Mouse (Mus musculus): ENCODE measurements around the gene Glyatl3. TPM values are rescaled to one million over a fixed set of nuclear protein-coding genes. Genes with fewer than 3 reads are reported as not detected.

Glyatl3 gene
- polyA plus RNA-seq (2014; fragmentation: Nextera tagmentation; extraction: Ambion mirVana): not detected in 2 replicates

DNA sequence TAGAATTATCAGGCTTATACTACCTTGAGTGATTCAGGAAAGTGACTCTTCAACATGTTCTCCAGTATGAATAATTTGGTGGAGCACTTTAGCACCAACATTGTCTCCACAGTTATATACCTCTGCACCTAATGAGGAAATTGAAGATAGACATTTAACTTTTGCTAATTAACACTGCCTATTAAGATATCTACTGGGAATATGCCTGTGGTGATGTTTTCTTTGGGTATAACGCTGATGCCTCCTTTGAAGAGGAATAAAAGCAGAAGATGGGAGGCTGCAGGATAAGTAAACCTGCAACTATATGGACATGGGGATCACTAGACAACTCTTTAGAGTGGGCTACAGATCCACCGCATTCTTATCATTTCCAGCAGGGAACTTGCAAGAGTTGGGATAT, at the start of gene Glyatl3:
TSS of gene Glyatl3 (minus strand) at position 101 of the 400 bp plus-strand sequence.
- 92% methylated on average over 2 of the region's 2 CpGs for WGBS
- no peak for DNase-seq
- ATAC-seq (ENCODE audit: low FRiP score, low TSS enrichment): no peak
- Histone ChIP-seq H3K27me3 (ENCODE audit: control insufficient read depth, insufficient read depth, low read length) (no peaks in the 10 kb centered on the region), H3K9ac (replicated peaks; ENCODE audit: low read length) (no peak within 1 kb of the TSS), H3K4me3 (replicated peaks; ENCODE audit: low read depth, low read length) (no peak within 1 kb of the TSS), H3K9me3 (ENCODE audit: control insufficient read depth, low read length) (no peaks in the 10 kb centered on the region), H3K4me1 (ENCODE audit: control insufficient read depth, insufficient read depth, low read length) (no peaks in the 10 kb centered on the region), H3K36me3 (ENCODE audit: control insufficient read depth, insufficient read depth, low read length) (no peaks in the 10 kb centered on the region), H3K27ac (replicated peaks; ENCODE audit: low read depth, low read length) (no peak within 1 kb of the TSS), H3K4me2 (ENCODE audit: low read length) (no peak within 1 kb of the TSS)

DNA sequence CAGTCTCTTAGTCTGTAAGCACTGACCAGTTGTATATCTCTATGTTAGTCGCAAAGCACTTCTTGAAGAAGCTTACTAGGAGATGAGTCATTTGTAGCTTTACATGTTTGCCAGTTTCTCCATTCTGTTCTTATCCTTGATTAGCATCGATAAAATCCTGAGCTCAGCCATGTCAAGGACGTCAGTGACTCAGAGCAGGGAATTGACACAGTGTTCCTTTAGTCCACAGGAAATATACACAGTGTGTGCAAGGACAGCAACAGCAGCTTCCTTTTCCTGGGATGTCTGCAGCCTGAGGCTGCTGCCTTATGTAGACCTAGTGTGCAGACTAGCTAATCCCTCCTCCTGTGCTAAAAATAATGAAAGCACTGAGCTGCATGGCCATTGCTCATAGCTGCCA, 34.4 kb upstream of the Glyatl3 start:
- no peak overlapping the region for H3K4me2 ChIP-seq (ENCODE audit: low read length)
- no peaks in the 10 kb centered on the region for H3K27me3 ChIP-seq (ENCODE audit: control insufficient read depth, insufficient read depth, low read length)
- H3K4me3 ChIP-seq (replicated peaks; ENCODE audit: low read depth, low read length): no peak overlapping the region
- H3K9ac ChIP-seq (replicated peaks; ENCODE audit: low read length): no peak overlapping the region
- ATAC-seq (ENCODE audit: low FRiP score, low TSS enrichment) (no peak), DNase-seq (no peak)
- no peaks in the 10 kb centered on the region for H3K9me3 ChIP-seq (ENCODE audit: control insufficient read depth, low read length)
- no peaks in the 10 kb centered on the region for H3K4me1 ChIP-seq (ENCODE audit: control insufficient read depth, insufficient read depth, low read length)
- 93% methylated on average over 3 of the region's 3 CpGs for WGBS
- H3K27ac ChIP-seq (replicated peaks; ENCODE audit: low read depth, low read length): no peak overlapping the region
- H3K36me3 ChIP-seq (ENCODE audit: control insufficient read depth, insufficient read depth, low read length): peaks cover 40% of the 10 kb centered on the region

- H3K4me2 ChIP-seq (ENCODE audit: low read length): peak within 1 kb of the TSS; percentile 74
- ATAC-seq (ENCODE audit: low FRiP score, low TSS enrichment) (peak; percentile 100), DNase-seq (peak; percentile 100)
- H3K9ac ChIP-seq (replicated peaks; ENCODE audit: low read length): peak within 1 kb of the TSS; percentile 50
- H3K27me3 ChIP-seq (ENCODE audit: control insufficient read depth, insufficient read depth, low read length): no peaks in the 10 kb centered on the region
- H3K4me1 ChIP-seq (ENCODE audit: control insufficient read depth, insufficient read depth, low read length): peaks cover 9% of the 10 kb centered on the region
- WGBS: under 1% methylated on average over 50 of the region's 50 CpGs
- H3K27ac ChIP-seq (replicated peaks; ENCODE audit: low read depth, low read length): peak within 1 kb of the TSS; percentile 90
- peak within 1 kb of the TSS; percentile 61 for H3K4me3 ChIP-seq (replicated peaks; ENCODE audit: low read depth, low read length)
- peaks cover 16% of the 10 kb centered on the region; the same call in 1 of the 2 replicates for H3K36me3 ChIP-seq (ENCODE audit: control insufficient read depth, insufficient read depth, low read length)
- H3K9me3 ChIP-seq (ENCODE audit: control insufficient read depth, low read length): no peaks in the 10 kb centered on the region
These were observed 20.5 kb upstream of the Glyatl3 start, which contains the start of the genes Mut and Cenpq for GRCm38 (mm10) chr17:40934420-40935231. Mut (plus strand) TSS chr17:40934685. Cenpq (minus strand) TSS chr17:40935047.

DNA sequence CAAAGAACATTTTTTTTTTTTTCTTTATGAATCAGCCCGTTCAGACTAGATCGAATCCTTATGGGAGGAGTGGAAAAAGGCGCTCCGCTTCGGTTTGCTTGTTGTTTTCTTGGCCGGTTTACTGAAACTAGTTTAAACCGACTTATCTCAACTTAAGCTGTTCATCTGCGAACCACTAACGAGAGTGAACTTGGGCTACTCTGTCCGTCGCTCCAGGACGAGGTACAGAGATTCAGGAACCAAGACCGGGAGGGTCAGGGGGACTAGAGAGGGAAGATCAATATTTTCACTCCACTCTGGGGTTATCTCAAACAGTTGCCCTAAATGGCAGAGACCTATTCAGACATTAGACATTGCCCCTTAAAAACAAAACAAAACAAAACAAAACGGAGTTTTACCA, 19.8 kb upstream of the Glyatl3 start:
- H3K36me3 ChIP-seq (ENCODE audit: control insufficient read depth, insufficient read depth, low read length): peaks cover 20% of the 10 kb centered on the region
- no peaks in the 10 kb centered on the region for H3K27me3 ChIP-seq (ENCODE audit: control insufficient read depth, insufficient read depth, low read length)
- no peak overlapping the region for H3K27ac ChIP-seq (replicated peaks; ENCODE audit: low read depth, low read length)
- H3K4me2 ChIP-seq (ENCODE audit: low read length): peak overlapping the region; percentile 74
- ATAC-seq (ENCODE audit: low FRiP score, low TSS enrichment): peak; percentile 18; the same call in 1 of the 2 replicates
- no peaks in the 10 kb centered on the region for H3K9me3 ChIP-seq (ENCODE audit: control insufficient read depth, low read length)
- WGBS: 1% methylated on average over 14 of the region's 14 CpGs
- H3K9ac ChIP-seq (replicated peaks; ENCODE audit: low read length): no peak overlapping the region; the same call in 1 of the 2 replicates
- peaks cover 9% of the 10 kb centered on the region for H3K4me1 ChIP-seq (ENCODE audit: control insufficient read depth, insufficient read depth, low read length)
- peak overlapping the region; percentile 61 for H3K4me3 ChIP-seq (replicated peaks; ENCODE audit: low read depth, low read length)
- peak; percentile 9 for DNase-seq

GRCm38 (mm10) chr17:40915499-40915898, 1.3 kb upstream of the Glyatl3 start:
- H3K9me3 ChIP-seq (ENCODE audit: control insufficient read depth, low read length): no peaks in the 10 kb centered on the region
- no peaks in the 10 kb centered on the region for H3K4me1 ChIP-seq (ENCODE audit: control insufficient read depth, insufficient read depth, low read length)
- H3K9ac ChIP-seq (replicated peaks; ENCODE audit: low read length): no peak overlapping the region
- no peak overlapping the region for H3K4me2 ChIP-seq (ENCODE audit: low read length)
- WGBS: 95% methylated on average over 1 of the region's 2 CpGs
- no peaks in the 10 kb centered on the region for H3K36me3 ChIP-seq (ENCODE audit: control insufficient read depth, insufficient read depth, low read length)
- H3K27ac ChIP-seq (replicated peaks; ENCODE audit: low read depth, low read length): no peak overlapping the region
- no peaks in the 10 kb centered on the region for H3K27me3 ChIP-seq (ENCODE audit: control insufficient read depth, insufficient read depth, low read length)
- DNase-seq (no peak), ATAC-seq (ENCODE audit: low FRiP score, low TSS enrichment) (no peak)
- H3K4me3 ChIP-seq (replicated peaks; ENCODE audit: low read depth, low read length): no peak overlapping the region

DNA sequence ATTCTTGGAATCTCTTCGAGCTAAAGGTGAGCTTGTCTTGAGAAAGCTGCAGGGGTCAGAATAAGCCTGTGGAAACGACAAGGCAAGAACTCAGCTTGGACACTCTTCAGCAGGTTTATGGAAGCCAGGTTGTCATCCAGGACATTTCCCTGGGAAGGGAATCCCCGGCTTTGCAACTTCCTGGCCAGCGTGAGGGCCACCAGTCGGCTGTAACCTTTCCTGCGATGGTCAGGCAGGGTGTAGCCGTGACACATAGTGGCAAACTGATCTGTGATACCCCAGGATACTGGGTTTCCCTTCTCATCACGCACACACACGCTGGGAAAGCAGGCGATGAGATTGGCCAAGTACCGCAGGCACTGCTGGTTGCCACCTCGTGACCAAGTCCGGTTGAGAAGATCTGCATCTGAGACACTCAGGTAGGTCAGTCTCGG, 9.4 kb downstream of the Glyatl3 start:
- ATAC-seq (ENCODE audit: low FRiP score, low TSS enrichment): no peak

DNA sequence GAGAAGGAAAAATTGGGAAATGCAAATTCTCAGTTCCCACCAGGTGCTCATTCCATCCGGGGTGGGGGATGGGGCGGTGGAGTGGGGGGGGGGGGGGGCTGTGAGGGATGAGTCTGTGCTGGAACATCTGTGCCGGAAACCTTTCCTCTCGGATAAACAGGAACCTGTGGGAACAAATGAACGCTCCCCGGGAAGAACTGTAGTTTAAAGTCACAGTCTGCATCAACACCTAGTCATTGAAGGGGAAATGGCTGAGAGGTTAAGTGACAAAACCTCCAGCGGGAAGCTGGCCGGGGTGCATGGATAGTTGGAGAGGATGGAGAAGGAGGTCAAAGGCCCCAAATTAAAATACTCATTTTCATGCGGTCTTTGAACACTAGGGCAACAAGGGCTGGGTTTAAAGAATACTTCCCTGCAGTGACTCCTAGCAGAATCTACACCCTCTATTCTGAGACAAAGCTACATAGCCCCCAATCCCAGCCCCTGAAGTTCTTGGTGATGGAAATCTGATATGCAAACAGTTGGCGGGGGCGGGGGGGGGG, 10.0 kb downstream of the Glyatl3 start:
- H3K9ac ChIP-seq (replicated peaks; ENCODE audit: low read length): no peak overlapping the region
- no peak for ATAC-seq (ENCODE audit: low FRiP score, low TSS enrichment)
- no peak overlapping the region for H3K27ac ChIP-seq (replicated peaks; ENCODE audit: low read depth, low read length)
- H3K4me1 ChIP-seq (ENCODE audit: control insufficient read depth, insufficient read depth, low read length): no peaks in the 10 kb centered on the region
- no peaks in the 10 kb centered on the region for H3K27me3 ChIP-seq (ENCODE audit: control insufficient read depth, insufficient read depth, low read length)
- H3K36me3 ChIP-seq (ENCODE audit: control insufficient read depth, insufficient read depth, low read length): no peaks in the 10 kb centered on the region
- H3K9me3 ChIP-seq (ENCODE audit: control insufficient read depth, low read length): no peaks in the 10 kb centered on the region
- DNase-seq: peak; percentile 1
- WGBS: 10% methylated on average over 11 of the region's 11 CpGs
- no peak overlapping the region for H3K4me3 ChIP-seq (replicated peaks; ENCODE audit: low read depth, low read length)
- H3K4me2 ChIP-seq (ENCODE audit: low read length): peak overlapping the region; percentile 40

More for the DNA sequence above, 9.4 kb downstream of the Glyatl3 start:
- Histone ChIP-seq H3K9ac (replicated peaks; ENCODE audit: low read length) (no peak overlapping the region; the same call in 1 of the 2 replicates), H3K36me3 (ENCODE audit: control insufficient read depth, insufficient read depth, low read length) (no peaks in the 10 kb centered on the region), H3K27me3 (ENCODE audit: control insufficient read depth, insufficient read depth, low read length) (no peaks in the 10 kb centered on the region), H3K4me1 (ENCODE audit: control insufficient read depth, insufficient read depth, low read length) (no peaks in the 10 kb centered on the region), H3K4me2 (ENCODE audit: low read length) (peak overlapping the region; percentile 40), H3K4me3 (replicated peaks; ENCODE audit: low read depth, low read length) (0 out of 2 replicates have a peak overlapping the region, but pooled peaks have one; percentile 18), H3K9me3 (ENCODE audit: control insufficient read depth, low read length) (no peaks in the 10 kb centered on the region), H3K27ac (replicated peaks; ENCODE audit: low read depth, low read length) (no peak overlapping the region)
- peak; percentile 13 for DNase-seq
- WGBS: 12% methylated on average over 14 of the region's 14 CpGs

DNA sequence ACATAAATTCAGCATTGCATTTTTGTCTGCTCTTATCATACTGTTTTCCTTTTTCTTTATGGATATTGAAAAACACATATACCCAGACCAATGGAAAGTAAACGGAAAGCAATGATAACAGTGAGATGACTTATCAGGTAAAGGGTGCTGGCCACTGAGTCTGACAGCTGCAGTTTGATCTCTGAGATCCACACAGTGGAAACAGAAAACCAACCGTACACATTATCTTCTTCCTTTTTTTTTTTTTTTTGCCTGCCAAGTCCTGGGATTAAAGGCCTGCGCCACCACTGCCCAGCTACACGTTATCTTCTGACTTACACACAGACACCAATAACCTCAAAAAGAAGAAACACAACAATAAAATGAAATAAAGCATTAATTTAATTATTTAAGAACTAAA, 10.8 kb downstream of the Glyatl3 start:
- 68% methylated on average over 4 of the region's 4 CpGs for WGBS
- Histone ChIP-seq H3K36me3 (ENCODE audit: control insufficient read depth, insufficient read depth, low read length) (no peaks in the 10 kb centered on the region), H3K4me2 (ENCODE audit: low read length) (no peak overlapping the region), H3K4me1 (ENCODE audit: control insufficient read depth, insufficient read depth, low read length) (no peaks in the 10 kb centered on the region), H3K9ac (replicated peaks; ENCODE audit: low read length) (no peak overlapping the region), H3K27me3 (ENCODE audit: control insufficient read depth, insufficient read depth, low read length) (no peaks in the 10 kb centered on the region), H3K4me3 (replicated peaks; ENCODE audit: low read depth, low read length) (no peak overlapping the region), H3K9me3 (ENCODE audit: control insufficient read depth, low read length) (no peaks in the 10 kb centered on the region), H3K27ac (replicated peaks; ENCODE audit: low read depth, low read length) (no peak overlapping the region)
- DNase-seq: no peak
- no peak for ATAC-seq (ENCODE audit: low FRiP score, low TSS enrichment)

All from midbrain, embryonic 14.5 days (tissue).